Mouse (Mus musculus) heart, adult 2 months (tissue): ENCODE measurements around the gene Rbfox3.

Source experiments
- CTCF ChIP-seq: fragments of 200-600 bp; IDR thresholded peaks from 2 replicates; pipeline ENCODE4 v1.8.1; 2022; ENCODE audit warnings: antibody characterized with exemption, mild to moderate bottlenecking, moderate library complexity
- EP300 ChIP-seq: fragments of 200-500 bp; IDR thresholded peaks from 2 replicates; pipeline ENCODE4 v1.6.1; 2011; ENCODE audit warnings: low read depth, low read length, control low read depth; ENCODE audit not compliant: insufficient read depth
- POLR2A ChIP-seq: fragments of 200-500 bp; IDR thresholded peaks from 2 replicates; pipeline ENCODE4 v1.6.1; 2011; ENCODE audit warnings: mild to moderate bottlenecking, low read depth, low read length, control low read depth; ENCODE audit not compliant: insufficient read depth

DNA sequence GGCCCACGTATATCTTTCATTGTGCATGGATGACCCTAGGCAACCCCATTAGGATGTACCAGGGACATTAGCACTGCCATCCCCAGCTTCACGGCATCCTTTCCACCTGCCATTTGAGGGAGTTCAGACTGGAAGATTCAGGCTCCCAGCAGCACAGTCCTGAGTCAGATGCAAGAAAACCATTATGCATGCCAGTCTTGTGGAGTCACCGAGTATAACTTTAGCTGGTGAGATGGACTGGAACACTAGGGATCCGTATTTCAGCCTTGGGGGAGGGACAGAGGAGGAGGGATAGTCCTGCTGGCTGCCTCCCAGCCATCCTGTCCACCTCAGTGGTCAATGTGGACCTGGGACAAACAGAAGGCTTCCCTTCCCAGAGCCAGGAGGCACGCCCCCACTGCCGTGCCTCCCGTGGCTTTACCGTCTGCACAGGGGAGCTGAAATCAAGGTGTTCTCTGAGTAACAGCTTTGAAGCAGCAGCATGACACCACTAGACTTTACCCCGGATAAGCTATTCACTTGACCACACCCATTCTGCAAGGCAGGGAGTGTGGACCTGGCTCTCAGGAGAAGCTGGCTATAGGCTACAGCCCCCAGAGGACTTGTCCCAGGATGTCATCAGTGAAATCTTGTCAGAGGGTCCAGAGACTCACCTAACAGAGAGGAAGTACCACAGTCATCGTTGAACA lies 78.5 kb downstream of the Rbfox3 start:
- TF ChIP-seq CTCF (no peak), POLR2A (no peak), EP300 (no peak)
